Mouse (Mus musculus): Measurements from ENCODE around the gene Rft1. TPM values are rescaled to one million over a fixed set of nuclear protein-coding genes. Genes with fewer than 3 reads are reported as not detected.

Gene Rft1
- polyA plus RNA-seq, 1 experiment from 2014 or later, result 7.0 TPM

DNA sequence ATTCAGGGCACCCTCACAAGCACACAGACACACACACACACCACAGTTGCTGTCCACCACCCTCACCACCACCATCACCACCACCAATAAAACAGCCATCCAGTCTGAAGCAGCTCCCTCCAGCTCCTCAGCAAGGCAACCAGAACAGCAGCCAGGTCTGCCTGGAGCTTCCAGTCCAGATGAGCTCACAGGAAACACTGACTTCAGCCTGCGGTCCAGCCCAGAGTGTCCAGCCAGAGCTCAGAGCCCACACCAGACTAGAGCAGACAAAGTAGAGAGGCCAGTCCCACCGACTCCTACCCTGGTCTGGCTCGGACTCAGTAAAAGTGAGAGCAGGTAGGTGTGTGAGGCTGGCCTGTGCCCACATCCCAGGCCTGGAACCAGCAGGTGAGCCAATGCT is 43.2 kb upstream of the Rft1 start:
- TF ChIP-seq CTCF (IDR thresholded peaks at IDR 0.05; ENCODE audit: low read depth), result no peak
- TF ChIP-seq EP300 (IDR thresholded peaks at IDR 0.05; ENCODE audit: low read depth), result no peak
- H3K27me3 ChIP-seq (ENCODE audit: insufficient read depth, low read length), result no peaks in the 10 kb centered on the region
- no peak overlapping the region for H3K4me2 ChIP-seq (ENCODE audit: low read depth, low read length)
- H3K9me3 ChIP-seq (ENCODE audit: low read length), result no peaks in the 10 kb centered on the region
- peaks cover 15% of the 10 kb centered on the region for H3K4me1 ChIP-seq (ENCODE audit: insufficient read depth)
- H3K9ac ChIP-seq (replicated peaks), result no peak overlapping the region
- H3K36me3 ChIP-seq (replicated peaks; ENCODE audit: insufficient read depth, low read length), result peaks cover 26% of the 10 kb centered on the region
- DNase-seq, result no peak
- H3K27ac ChIP-seq (ENCODE audit: low read depth), result no peak overlapping the region
- ATAC-seq, result no peak
- no peak overlapping the region for H3K4me3 ChIP-seq (ENCODE audit: low read depth, low read length)
- 80% methylated on average over 3 of the region's 3 CpGs for WGBS (ENCODE audit: insufficient replicate concordance)

DNA sequence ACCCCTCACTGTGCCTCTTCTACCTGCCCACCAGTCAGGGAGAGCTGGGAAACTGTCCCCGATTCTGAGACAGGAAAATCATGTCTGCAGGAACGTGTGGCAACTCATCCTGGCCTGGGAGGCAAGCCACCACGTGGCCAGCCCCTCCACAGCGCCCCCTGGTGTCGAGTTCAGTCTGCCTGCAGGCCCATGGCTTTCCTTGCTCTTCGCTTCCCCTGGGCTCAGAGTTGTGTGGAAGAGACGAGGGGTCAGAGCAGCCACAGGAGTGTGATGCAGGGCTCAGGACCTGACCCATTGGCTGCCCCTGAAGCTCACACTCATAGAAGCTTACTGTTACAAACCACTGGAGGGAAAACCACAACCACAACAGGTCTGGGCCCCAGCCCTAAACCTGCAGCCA is 41.6 kb upstream of the Rft1 start:
- Histone ChIP-seq H3K9ac (replicated peaks) (no peak overlapping the region), H3K9me3 (ENCODE audit: low read length) (no peaks in the 10 kb centered on the region), H3K4me1 (ENCODE audit: insufficient read depth) (peaks cover 24% of the 10 kb centered on the region), H3K36me3 (replicated peaks; ENCODE audit: insufficient read depth, low read length) (peaks cover 16% of the 10 kb centered on the region), H3K4me2 (ENCODE audit: low read depth, low read length) (no peak overlapping the region), H3K27ac (ENCODE audit: low read depth) (no peak overlapping the region), H3K27me3 (ENCODE audit: insufficient read depth, low read length) (no peaks in the 10 kb centered on the region), H3K4me3 (ENCODE audit: low read depth, low read length) (no peak overlapping the region)
- TF ChIP-seq EP300 (IDR thresholded peaks at IDR 0.05; ENCODE audit: low read depth) (no peak), CTCF (IDR thresholded peaks at IDR 0.05; ENCODE audit: low read depth) (peak; percentile 97)
- DNase-seq, result peak; percentile 90
- WGBS (ENCODE audit: insufficient replicate concordance), result 16% methylated on average over 7 of the region's 7 CpGs
- ATAC-seq, result peak; percentile 62

DNA sequence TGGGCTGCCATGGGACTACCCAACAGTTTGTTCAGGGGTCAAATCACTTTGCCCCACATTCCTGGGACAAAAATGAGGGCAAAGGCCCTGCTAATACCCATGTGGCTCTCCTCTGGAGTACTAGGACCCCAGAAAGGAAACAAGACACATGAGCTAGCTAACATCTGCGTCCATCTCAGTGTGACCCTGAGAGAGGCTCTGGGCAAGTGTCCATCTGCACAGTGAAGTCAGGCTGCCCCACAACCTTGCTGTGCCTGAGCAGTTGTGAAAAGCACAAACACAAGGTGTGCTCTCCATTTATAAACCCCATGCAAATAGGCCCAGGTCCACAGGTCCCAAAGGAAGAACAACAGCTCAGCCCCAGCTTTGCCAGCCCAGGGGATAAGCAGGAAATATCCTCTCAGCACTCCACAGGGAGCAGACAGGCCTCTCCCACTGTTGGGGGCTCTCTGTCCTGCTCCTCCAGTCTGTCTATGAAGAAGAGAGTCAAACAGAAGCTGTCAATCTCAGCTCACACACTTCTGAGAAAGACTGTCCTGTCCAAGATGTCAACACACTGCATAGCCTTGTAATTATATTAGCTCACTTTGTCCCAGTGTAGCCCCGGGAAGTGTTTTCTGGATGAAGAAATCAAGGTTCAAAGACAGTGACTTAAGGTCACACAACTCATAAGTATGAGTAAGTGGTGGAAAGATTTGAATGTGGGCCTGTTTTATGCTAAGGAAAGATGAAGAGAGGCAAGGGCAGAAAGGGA is 41.0 kb upstream of the Rft1 start:
- ATAC-seq (no peak; the same call in 1 of the 2 replicates), DNase-seq (no peak)
- H3K36me3 ChIP-seq (replicated peaks; ENCODE audit: insufficient read depth, low read length), result peaks cover 16% of the 10 kb centered on the region
- 0 out of 2 replicates have a peak overlapping the region, but pooled peaks have one; percentile 12 for H3K27ac ChIP-seq (ENCODE audit: low read depth)
- H3K9me3 ChIP-seq (ENCODE audit: low read length), result no peaks in the 10 kb centered on the region
- WGBS (ENCODE audit: insufficient replicate concordance), result 66% methylated on average over 2 of the region's 2 CpGs
- H3K4me1 ChIP-seq (ENCODE audit: insufficient read depth), result peaks cover 30% of the 10 kb centered on the region
- no peak overlapping the region for H3K9ac ChIP-seq (replicated peaks)
- no peak overlapping the region for H3K4me2 ChIP-seq (ENCODE audit: low read depth, low read length)
- H3K27me3 ChIP-seq (ENCODE audit: insufficient read depth, low read length), result no peaks in the 10 kb centered on the region
- no peak overlapping the region for H3K4me3 ChIP-seq (ENCODE audit: low read depth, low read length)
- TF ChIP-seq EP300 (IDR thresholded peaks at IDR 0.05; ENCODE audit: low read depth), result no peak
- TF ChIP-seq CTCF (IDR thresholded peaks at IDR 0.05; ENCODE audit: low read depth), result no peak

- WGBS (ENCODE audit: insufficient replicate concordance), result 67% methylated on average over 2 of the region's 2 CpGs
- H3K9ac ChIP-seq (replicated peaks), result no peak overlapping the region
- 0 out of 2 replicates have a peak overlapping the region, but pooled peaks have one; percentile 6 for H3K4me2 ChIP-seq (ENCODE audit: low read depth, low read length)
- H3K4me1 ChIP-seq (ENCODE audit: insufficient read depth), result peaks cover 45% of the 10 kb centered on the region
- no peaks in the 10 kb centered on the region for H3K9me3 ChIP-seq (ENCODE audit: low read length)
- H3K4me3 ChIP-seq (ENCODE audit: low read depth, low read length), result no peak overlapping the region
- H3K36me3 ChIP-seq (replicated peaks; ENCODE audit: insufficient read depth, low read length), result peaks cover 3% of the 10 kb centered on the region
- no peak for DNase-seq
- no peaks in the 10 kb centered on the region for H3K27me3 ChIP-seq (ENCODE audit: insufficient read depth, low read length)
- ATAC-seq, result no peak
- TF ChIP-seq EP300 (IDR thresholded peaks at IDR 0.05; ENCODE audit: low read depth), result no peak
- no peak for TF ChIP-seq CTCF (IDR thresholded peaks at IDR 0.05; ENCODE audit: low read depth)
- H3K27ac ChIP-seq (ENCODE audit: low read depth), result no peak overlapping the region
Observed at GRCm38 (mm10) chr14:30616751-30617150, 37.4 kb upstream of the Rft1 start.

- no peak overlapping the region for H3K27ac ChIP-seq (ENCODE audit: low read depth)
- H3K9ac ChIP-seq (replicated peaks), result no peak overlapping the region
- 76% methylated on average over 2 of the region's 2 CpGs for WGBS (ENCODE audit: insufficient replicate concordance)
- ATAC-seq, result no peak
- DNase-seq, result no peak
- H3K4me1 ChIP-seq (ENCODE audit: insufficient read depth), result peaks cover 37% of the 10 kb centered on the region
- no peaks in the 10 kb centered on the region for H3K27me3 ChIP-seq (ENCODE audit: insufficient read depth, low read length)
- no peak overlapping the region for H3K4me3 ChIP-seq (ENCODE audit: low read depth, low read length)
- TF ChIP-seq CTCF (IDR thresholded peaks at IDR 0.05; ENCODE audit: low read depth) (no peak), EP300 (IDR thresholded peaks at IDR 0.05; ENCODE audit: low read depth) (no peak)
- H3K4me2 ChIP-seq (ENCODE audit: low read depth, low read length), result no peak overlapping the region
- no peaks in the 10 kb centered on the region for H3K9me3 ChIP-seq (ENCODE audit: low read length)
- peaks cover 3% of the 10 kb centered on the region; the same call in 1 of the 2 replicates for H3K36me3 ChIP-seq (replicated peaks; ENCODE audit: insufficient read depth, low read length)
Observed at GRCm38 (mm10) chr14:30618746-30619275, 35.3 kb upstream of the Rft1 start.

DNA sequence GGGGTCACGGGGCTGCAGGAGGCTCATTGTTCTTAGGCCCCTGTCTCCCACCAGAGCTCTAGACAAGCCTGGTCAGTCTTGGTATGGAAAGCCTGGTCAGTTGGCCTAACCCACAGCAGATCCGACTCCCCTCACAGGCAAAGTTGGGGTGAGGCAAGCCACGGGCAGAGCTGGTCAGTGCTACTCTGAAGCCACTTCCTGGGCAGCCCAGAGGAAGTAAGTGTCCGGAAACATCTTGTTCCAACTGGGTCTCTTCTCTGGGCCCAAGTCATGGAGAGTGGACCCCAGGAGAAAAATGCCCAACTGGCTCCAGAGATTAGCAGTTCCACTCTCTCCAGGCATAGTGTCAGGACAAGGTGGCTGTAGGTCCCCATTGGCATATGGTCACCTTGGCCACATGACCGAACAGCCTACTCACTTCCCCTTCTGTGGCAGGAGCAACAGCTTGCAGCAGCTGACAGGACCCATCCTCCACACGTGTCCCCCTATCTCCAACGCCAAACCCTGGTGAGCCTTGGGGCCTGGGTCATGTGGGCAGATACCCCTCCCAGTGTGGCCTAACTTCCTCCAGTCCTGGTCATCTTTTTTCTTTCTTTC is 34.1 kb upstream of the Rft1 start:
- Histone ChIP-seq H3K36me3 (replicated peaks; ENCODE audit: insufficient read depth, low read length) (peaks cover 3% of the 10 kb centered on the region; the same call in 1 of the 2 replicates), H3K4me1 (ENCODE audit: insufficient read depth) (peaks cover 44% of the 10 kb centered on the region), H3K4me2 (ENCODE audit: low read depth, low read length) (no peak overlapping the region), H3K9ac (replicated peaks) (0 out of 2 replicates have a peak overlapping the region, but pooled peaks have one; percentile 26), H3K27me3 (ENCODE audit: insufficient read depth, low read length) (no peaks in the 10 kb centered on the region), H3K4me3 (ENCODE audit: low read depth, low read length) (no peak overlapping the region), H3K9me3 (ENCODE audit: low read length) (no peaks in the 10 kb centered on the region), H3K27ac (ENCODE audit: low read depth) (peak overlapping the region; percentile 48)
- 45% methylated on average over 7 of the region's 7 CpGs for WGBS (ENCODE audit: insufficient replicate concordance)
- TF ChIP-seq CTCF (IDR thresholded peaks at IDR 0.05; ENCODE audit: low read depth), result no peak
- peak; percentile 55 for DNase-seq
- ATAC-seq, result peak; percentile 33; the same call in 1 of the 2 replicates
